Mouse (Mus musculus): ENCODE results near the gene Rbp7.

The Rbp7 gene

DNA sequence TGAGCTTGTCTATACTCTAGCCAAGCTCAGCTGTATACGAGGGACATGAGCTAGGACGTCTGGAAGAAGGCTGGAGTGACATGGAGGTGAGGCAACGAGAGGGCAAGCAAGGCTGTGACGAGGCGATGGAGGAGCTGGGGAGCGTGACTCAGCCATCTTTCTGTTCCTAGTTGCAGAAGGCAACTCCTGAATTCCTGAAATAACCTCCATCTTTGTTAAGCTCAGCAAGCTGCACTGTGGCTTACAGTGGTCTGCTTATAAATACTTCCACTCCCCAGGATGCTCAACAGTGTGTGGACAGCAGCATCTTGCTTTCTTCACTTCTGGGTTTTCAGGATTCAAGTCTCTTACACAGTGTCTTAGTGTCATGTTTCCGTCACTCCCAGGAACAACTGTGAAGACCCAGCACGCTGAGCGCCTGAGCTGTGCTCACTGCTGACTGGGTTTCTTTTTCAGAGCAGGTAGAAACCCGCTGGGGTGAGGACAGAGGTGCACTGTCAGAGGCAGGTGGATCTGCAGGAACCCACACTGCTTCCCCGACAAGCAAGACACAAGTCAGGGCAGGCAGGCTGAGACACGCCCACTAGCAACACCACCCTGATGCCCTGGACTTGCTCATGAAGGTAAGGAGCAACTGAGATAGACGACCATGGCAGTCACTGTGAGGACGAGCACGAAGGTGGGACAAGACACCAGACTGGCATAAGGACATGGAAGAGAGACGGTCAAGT is 48.9 kb downstream of the Rbp7 start:
- no peak for DNase-seq

DNA sequence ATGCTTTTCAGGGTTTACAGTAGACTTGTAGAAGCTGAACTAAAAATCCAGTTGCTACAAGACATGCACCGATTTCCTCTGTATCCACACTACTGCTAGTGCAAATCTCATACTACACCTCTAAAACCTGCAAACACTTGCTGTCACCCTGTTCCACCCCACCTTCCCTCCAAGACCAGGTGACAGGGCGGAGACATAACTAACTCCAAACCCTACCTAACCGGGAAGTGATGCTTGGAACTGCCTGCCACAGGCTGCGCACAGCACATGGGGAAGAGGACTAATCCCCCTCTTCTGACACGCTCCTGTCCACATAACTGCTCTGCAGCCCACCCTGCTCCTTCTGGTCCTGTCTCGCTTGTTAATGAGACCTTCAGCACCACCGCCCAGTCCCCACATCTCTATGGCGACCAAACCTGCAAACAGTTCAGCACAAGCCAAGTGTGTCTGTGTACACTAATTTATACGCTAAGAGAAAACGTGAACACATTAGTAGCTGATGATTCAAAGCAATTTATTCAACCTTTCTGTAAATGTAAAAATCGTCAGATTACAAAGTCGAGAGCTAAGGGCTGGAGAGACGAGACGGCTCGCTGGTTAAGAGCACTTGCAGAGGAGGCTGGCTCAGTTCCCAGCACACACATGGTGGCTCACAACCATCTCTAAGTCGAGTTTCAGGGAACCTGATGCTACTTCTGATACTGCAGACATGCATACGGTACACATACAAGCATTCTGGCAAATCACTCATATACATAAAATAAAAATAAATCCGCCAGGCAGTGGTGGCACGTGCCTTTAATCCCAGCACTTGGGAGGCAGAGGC is 49.9 kb downstream of the Rbp7 start:
- DNase-seq = no peak

DNA sequence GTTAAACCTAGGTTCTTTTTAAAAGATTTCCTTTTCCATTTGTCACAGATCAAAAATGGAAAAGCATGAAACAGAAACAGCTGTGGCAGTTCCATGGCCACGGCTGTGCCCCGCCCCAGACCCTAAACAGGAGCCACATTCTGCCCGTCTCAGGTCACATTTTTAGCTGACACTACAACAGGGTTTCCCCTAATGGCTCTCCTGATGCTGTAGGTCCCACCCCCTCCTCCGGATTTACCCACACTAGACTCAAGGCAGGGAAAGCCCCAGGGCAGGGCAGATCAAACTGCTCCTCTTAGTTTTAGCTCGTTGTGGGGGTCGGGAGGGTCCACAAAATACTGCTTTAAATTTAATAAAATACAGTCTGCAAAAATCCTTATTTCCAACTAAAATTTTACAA is 51.7 kb downstream of the Rbp7 start:
- DNase-seq = no peak

DNA sequence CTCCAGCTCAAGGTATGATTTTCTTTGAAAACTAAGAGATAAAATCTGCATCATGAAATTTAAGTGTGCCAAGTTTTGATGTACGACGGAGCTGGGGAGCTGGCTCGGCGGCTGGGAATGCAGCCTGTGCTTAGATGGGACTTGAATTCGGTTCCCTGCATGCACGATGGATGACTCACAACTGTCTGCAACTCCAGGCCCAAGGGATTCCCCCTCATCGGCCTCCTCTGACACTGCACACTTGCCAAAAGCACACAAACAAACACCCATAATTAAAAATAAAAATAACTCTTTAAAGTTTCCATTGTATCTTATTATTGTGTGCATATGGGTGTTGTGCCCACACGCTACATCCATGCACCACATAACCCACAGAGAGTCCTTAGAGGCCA is 53.2 kb downstream of the Rbp7 start:
- DNase-seq = no peak

GRCm38 (mm10) chr4:149400878-149401590 is 53.7 kb downstream of the Rbp7 start:
- DNase-seq = no peak
